Mouse (Mus musculus) midbrain, embryonic 16.5 days (tissue): ENCODE measurements around the gene Mcub. TPM values are rescaled to one million over a fixed set of nuclear protein-coding genes. Genes with fewer than 3 reads are reported as not detected.

Source experiments
- ATAC-seq: fragments of 200-750 bp; cut with Nextera tagmentation; 2 replicates; pipeline ENCODE4 v1.8.0; 2017; ENCODE audit warnings: moderate TSS enrichment
- H3K27ac ChIP-seq: fragments of 300-500 bp; sonication (generic); 2 replicates; pipeline ENCODE4 v1.5.1; 2014; ENCODE audit warnings: mild to moderate bottlenecking, low read length, mixed read lengths
- H3K27me3 ChIP-seq: fragments of 300-500 bp; sonication (generic); 2 replicates; pipeline ENCODE4 v1.6.1; 2014; ENCODE audit warnings: low read depth, low read length, mixed read lengths; ENCODE audit not compliant: control insufficient read depth, insufficient read depth
- H3K36me3 ChIP-seq: fragments of 300-500 bp; sonication (generic); 2 replicates; pipeline ENCODE4 v1.6.1; 2014; ENCODE audit warnings: mild to moderate bottlenecking, low read length, moderate library complexity, mixed read lengths; ENCODE audit not compliant: control insufficient read depth, insufficient read depth
- H3K4me1 ChIP-seq: fragments of 300-500 bp; sonication (generic); 2 replicates; pipeline ENCODE4 v1.6.1; 2014; ENCODE audit warnings: mild to moderate bottlenecking, low read length, mixed read lengths; ENCODE audit not compliant: control insufficient read depth, insufficient read depth
- H3K4me2 ChIP-seq: fragments of 300-500 bp; sonication (generic); 2 replicates; pipeline ENCODE4 v1.6.1; 2014; ENCODE audit warnings: mild to moderate bottlenecking, low read length, mixed read lengths
- H3K4me3 ChIP-seq: fragments of 300-500 bp; sonication (generic); 2 replicates; pipeline ENCODE4 v1.5.1; 2014; ENCODE audit warnings: low read depth, mild to moderate bottlenecking, low read length, moderate library complexity, mixed read lengths
- H3K9ac ChIP-seq: fragments of 300-500 bp; sonication (generic); 2 replicates; pipeline ENCODE4 v1.6.1; 2014; ENCODE audit warnings: low read depth, low read length, mixed read lengths
- H3K9me3 ChIP-seq: fragments of 300-500 bp; sonication (generic); replicated peaks from 2 replicates; pipeline ENCODE4 v1.6.1; 2014; ENCODE audit warnings: mild to moderate bottlenecking, low read length, mixed read lengths; ENCODE audit not compliant: control insufficient read depth, poor library complexity, severe bottlenecking
- whole genome bisulfite sequencing: fragments of 180-500 bp; shearing (Covaris S2); extraction: QIAGEN DNeasy Blood & Tissue Kit; methylation state at CpG from one replicate; pipeline ENCODE4 v1.1.7; 2014; 5-methylcytosine and 5-hydroxymethylcytosine counted together
- polyA plus RNA-seq: library from polyadenylated mRNA; unstranded; fragments of >200 nt; fragmentation: Nextera tagmentation; extraction: Ambion mirVana; gene quantifications from 2 replicates; pipeline ENCODE4 v1.2.1, GENCODE M21; 2015

Gene Mcub
- polyA plus RNA-seq, 1 experiment from 2014 or later, result 4.6 TPM

DNA sequence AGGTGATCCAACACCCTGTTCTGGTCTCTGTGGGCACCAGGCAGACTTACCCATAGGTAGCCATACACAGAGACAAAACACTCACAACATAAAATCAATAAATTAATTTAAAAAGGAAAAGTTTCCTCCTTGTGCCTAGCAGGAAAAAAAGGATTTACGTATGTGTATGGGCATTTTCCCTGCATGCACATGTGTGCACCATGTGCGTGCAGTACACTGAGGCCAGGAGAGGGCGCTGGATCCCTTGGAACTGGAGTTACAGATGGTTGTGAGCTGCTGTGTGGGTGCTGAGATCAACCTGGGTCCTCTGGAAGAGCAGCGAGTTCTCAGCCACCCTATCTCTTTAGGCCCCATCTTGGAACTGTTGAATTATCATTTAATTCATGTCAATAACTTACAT lies 15.3 kb upstream of the Mcub start:
- H3K4me2 ChIP-seq, result no peak overlapping the region
- no peaks in the 10 kb centered on the region for H3K4me1 ChIP-seq
- no peak overlapping the region for H3K9ac ChIP-seq
- H3K4me3 ChIP-seq, result no peak overlapping the region
- no peaks in the 10 kb centered on the region for H3K27me3 ChIP-seq
- no peak overlapping the region for H3K27ac ChIP-seq
- ATAC-seq, result no peak
- no peaks in the 10 kb centered on the region for H3K9me3 ChIP-seq
- H3K36me3 ChIP-seq, result peaks cover 61% of the 10 kb centered on the region
- WGBS, result 86% methylated on average over 4 of the region's 4 CpGs

DNA sequence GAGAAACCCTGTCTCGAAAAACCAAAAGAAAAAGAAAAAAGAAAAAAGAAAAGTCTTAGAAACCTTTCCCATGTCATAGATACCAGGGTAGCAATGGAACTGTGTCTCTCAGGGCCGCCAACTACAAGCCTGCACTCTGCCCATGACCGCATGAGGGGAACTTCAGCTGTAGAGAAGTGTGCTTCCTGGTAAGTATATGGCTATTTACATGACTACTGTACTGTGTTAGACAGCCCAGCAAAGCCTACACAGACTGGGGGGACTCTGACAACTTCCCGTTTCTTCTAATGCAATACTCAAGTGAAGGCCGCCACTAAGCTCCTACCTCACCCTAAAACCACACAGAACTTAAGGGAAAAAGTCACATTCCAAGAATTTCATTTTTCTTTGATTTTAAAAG lies 14.8 kb upstream of the Mcub start:
- no peak for ATAC-seq
- no peak overlapping the region for H3K9ac ChIP-seq
- no peaks in the 10 kb centered on the region for H3K4me1 ChIP-seq
- no peaks in the 10 kb centered on the region for H3K9me3 ChIP-seq
- no peak overlapping the region for H3K4me2 ChIP-seq
- peaks cover 56% of the 10 kb centered on the region for H3K36me3 ChIP-seq
- no peak overlapping the region for H3K27ac ChIP-seq
- H3K27me3 ChIP-seq, result no peaks in the 10 kb centered on the region
- 94% methylated on average over 5 of the region's 5 CpGs for WGBS
- no peak overlapping the region for H3K4me3 ChIP-seq

DNA sequence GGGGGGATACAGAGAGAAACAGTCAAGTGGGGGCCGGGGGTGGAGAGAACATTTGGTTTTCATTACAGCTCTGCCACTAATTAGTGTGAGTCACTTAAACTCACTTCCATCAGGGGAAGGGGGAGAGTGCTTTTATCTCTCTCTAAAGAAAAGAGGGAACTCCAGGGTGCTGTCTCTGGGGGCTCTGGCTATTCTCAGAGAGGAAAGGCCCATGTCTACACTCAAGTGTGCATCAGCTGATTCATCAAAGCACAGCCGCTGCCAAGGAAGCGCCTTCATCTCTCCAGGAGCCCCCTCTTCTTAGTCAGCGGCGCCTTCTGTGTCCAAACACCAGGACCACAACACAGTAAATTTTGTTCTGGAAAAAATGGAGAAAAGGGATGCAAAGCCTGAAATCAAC lies 12.3 kb upstream of the Mcub start:
- H3K27me3 ChIP-seq, result no peaks in the 10 kb centered on the region
- peaks cover 31% of the 10 kb centered on the region for H3K36me3 ChIP-seq
- no peak overlapping the region for H3K4me3 ChIP-seq
- no peak for ATAC-seq
- 78% methylated on average over 5 of the region's 5 CpGs for WGBS
- no peak overlapping the region for H3K9ac ChIP-seq
- H3K4me2 ChIP-seq, result no peak overlapping the region
- H3K9me3 ChIP-seq, result no peaks in the 10 kb centered on the region
- no peak overlapping the region for H3K27ac ChIP-seq
- no peaks in the 10 kb centered on the region for H3K4me1 ChIP-seq

DNA sequence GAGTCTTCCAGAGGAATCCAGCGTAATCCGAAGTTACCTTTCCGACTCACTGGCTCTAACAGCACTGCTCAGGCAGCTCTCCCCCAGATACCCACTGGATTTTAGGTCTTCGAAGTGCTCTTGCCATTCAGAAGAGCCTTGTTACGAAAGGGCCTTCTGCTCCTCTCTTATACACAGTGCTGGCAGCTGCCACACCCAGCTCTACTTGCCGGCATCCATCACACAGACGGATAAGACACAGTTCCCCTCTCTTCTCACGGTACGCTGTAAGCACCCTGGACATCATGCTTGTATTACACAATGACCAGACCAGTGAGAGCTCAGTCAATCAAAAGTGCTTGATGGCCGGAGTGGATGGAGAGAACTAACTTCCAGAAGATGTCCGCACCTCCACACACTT lies 11.8 kb upstream of the Mcub start:
- Histone ChIP-seq H3K27me3 (no peaks in the 10 kb centered on the region), H3K4me2 (no peak overlapping the region), H3K9ac (no peak overlapping the region), H3K27ac (no peak overlapping the region), H3K4me1 (no peaks in the 10 kb centered on the region), H3K9me3 (no peaks in the 10 kb centered on the region), H3K4me3 (no peak overlapping the region), H3K36me3 (peaks cover 26% of the 10 kb centered on the region)
- 88% methylated on average over 11 of the region's 11 CpGs for WGBS
- 0 out of 2 replicates have a peak, but pooled peaks have one; percentile 55 for ATAC-seq

DNA sequence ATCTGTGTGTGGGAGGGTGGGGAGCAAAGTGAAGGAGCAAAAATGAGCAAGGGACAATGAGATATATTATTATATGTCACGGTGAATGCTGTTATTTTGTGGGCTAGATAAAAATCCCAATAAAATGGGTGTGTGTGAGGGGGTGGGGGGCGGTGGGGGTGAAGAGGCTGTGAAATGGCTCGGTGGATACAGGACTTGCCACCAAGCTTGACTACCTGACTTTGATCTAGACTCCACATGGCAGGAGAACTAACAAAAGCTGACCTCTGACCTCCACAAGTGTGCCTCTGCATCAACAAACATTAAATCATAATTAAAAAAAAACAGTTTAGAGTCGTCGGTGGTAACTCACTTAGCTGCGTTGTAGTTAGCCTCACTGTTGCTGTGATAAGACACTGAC lies 9.5 kb upstream of the Mcub start:
- H3K4me2 ChIP-seq, result no peak overlapping the region
- no peaks in the 10 kb centered on the region for H3K4me1 ChIP-seq
- H3K9me3 ChIP-seq, result no peaks in the 10 kb centered on the region
- H3K27ac ChIP-seq, result no peak overlapping the region
- H3K36me3 ChIP-seq, result peaks cover 19% of the 10 kb centered on the region; the same call in 1 of the 2 replicates
- ATAC-seq, result no peak
- WGBS, result 65% methylated on average over 6 of the region's 6 CpGs
- H3K4me3 ChIP-seq, result no peak overlapping the region
- no peak overlapping the region for H3K9ac ChIP-seq
- no peaks in the 10 kb centered on the region for H3K27me3 ChIP-seq

DNA sequence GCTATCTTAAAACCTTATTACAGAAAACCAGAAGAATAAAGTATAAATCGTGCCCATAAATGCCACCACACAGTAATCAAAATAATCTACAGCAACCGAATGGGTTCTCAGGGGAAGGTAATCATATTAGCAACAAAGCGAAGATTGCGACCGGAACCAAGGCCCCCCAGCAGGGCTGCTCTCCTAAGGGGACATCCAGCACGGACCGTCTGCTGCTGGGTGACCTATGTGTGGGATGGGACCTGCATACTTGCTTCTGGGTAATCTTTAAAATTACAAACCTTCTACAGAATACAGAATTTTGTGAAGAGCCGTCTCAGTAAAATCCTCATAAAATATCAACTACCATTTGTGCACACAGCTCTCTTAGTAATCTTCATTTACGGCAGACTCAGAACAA lies 8.7 kb upstream of the Mcub start:
- Histone ChIP-seq H3K9me3 (no peaks in the 10 kb centered on the region), H3K9ac (no peak overlapping the region), H3K4me1 (no peaks in the 10 kb centered on the region), H3K27ac (no peak overlapping the region), H3K4me3 (no peak overlapping the region), H3K4me2 (no peak overlapping the region), H3K27me3 (no peaks in the 10 kb centered on the region), H3K36me3 (peaks cover 16% of the 10 kb centered on the region; the same call in 1 of the 2 replicates)
- no peak for ATAC-seq
- 81% methylated on average over 9 of the region's 9 CpGs for WGBS

DNA sequence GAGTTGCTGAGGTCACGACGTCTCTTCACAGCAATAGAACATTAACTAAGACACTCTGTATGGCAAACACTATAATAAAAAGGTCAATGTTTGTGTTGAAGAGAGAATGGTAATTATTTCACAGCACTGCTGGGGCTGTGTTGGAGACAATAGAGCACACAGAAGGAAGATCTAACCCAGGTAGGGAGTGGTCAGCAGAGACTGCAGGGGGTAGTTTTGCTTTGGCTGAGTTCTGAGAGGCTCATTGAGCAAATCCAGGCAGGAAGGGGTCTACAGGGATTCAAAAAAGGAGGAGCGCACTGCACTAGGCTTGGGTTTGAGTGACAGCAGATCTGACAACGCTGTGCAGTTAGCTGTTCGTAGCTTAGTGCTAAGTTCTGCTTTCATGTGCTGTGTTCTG lies 6.3 kb upstream of the Mcub start:
- Histone ChIP-seq H3K27ac (no peak overlapping the region), H3K36me3 (no peaks in the 10 kb centered on the region), H3K4me1 (no peaks in the 10 kb centered on the region), H3K27me3 (no peaks in the 10 kb centered on the region), H3K9me3 (no peaks in the 10 kb centered on the region), H3K9ac (no peak overlapping the region), H3K4me3 (no peak overlapping the region), H3K4me2 (no peak overlapping the region)
- WGBS, result 87% methylated on average over 5 of the region's 5 CpGs
- ATAC-seq, result no peak

DNA sequence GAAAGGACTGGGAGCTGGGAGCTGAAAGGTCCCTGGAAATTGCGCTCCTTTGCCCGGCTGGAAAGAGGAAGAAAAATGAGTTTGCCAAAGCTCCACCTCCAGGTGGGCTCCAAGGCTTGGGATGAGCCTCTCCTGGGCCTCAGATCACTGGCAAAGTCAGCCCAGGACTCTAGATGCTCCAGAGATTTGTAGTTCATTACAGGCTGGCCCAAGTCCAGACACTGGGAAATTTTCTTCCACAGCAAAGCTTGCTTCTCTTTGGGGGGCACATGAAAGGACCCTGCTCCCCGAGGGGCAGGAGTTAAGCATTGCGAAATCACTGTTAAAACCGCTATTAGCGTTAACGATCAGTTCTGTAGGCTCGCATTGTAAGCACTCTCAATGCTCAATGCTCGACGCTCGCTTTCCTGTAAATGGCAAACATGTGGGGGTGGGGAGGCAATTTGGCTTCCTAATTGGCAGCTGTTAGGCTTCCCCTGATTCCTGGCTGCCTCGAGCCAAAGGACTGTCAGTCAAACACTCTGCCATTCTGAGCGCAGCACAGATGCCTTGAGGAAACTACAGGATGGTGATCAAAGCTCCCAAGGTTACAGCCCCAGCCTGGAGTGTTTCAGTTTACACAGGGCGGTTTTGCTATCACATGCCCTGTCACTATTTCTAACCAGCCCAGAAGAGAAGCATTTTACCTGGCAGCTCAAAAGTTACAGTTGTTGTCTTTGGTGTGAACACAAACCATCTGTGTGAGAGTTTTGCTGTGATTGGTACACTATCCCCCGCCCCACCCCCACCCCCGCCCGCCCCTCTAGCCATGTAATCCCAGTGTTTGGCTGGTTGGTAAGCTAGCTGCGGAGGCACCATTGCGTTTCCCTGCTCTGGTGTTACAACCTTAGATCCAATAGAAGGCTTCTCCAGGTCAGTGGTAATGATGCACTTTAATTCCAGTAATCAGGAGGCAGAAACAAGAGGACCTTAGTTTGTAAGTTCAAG lies 816 bp upstream of the Mcub start:
- H3K4me1 ChIP-seq, result peaks cover 15% of the 10 kb centered on the region
- no peaks in the 10 kb centered on the region for H3K9me3 ChIP-seq
- H3K4me2 ChIP-seq, result peak overlapping the region; percentile 94
- peak; percentile 88 for ATAC-seq
- H3K4me3 ChIP-seq, result peak overlapping the region; percentile 49
- H3K9ac ChIP-seq, result peak overlapping the region; percentile 43; the same call in 1 of the 2 replicates
- H3K27ac ChIP-seq, result no peak overlapping the region
- 16% methylated on average over 19 of the region's 19 CpGs for WGBS
- no peaks in the 10 kb centered on the region for H3K36me3 ChIP-seq
- no peaks in the 10 kb centered on the region; the same call in none of the 2 replicates for H3K27me3 ChIP-seq

DNA sequence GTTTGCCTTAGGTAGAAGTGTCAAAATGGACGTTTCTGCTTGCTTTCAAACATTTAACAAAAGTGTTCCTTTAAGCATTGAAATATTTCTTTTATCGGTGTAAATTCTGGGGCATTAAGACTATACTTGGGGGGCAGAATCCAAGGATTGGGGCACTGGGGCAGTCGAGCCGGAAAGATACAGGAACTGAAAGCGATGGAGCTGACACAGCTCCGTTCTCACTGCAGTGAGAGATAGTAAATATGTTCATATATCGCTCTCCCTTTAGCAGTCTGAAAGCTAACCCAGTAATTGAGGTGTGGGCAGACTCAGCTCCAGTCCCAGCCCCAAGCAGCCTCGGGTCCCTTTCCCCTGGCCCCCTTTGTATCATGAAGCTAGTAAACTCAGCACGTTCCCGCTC lies 975 bp downstream of the Mcub start:
- Histone ChIP-seq H3K27me3 (no peaks in the 10 kb centered on the region; the same call in none of the 2 replicates), H3K4me1 (peaks cover 15% of the 10 kb centered on the region), H3K27ac (no peak overlapping the region), H3K4me3 (peak overlapping the region; percentile 49), H3K9ac (peak overlapping the region; percentile 52; the same call in 1 of the 2 replicates), H3K4me2 (peak overlapping the region; percentile 94), H3K36me3 (no peaks in the 10 kb centered on the region), H3K9me3 (no peaks in the 10 kb centered on the region)
- 35% methylated on average over 10 of the region's 10 CpGs for WGBS
- ATAC-seq, result no peak
